Mouse (Mus musculus) spleen, embryonic (tissue): ENCODE results near the gene Pld1.

Experiments used
- CTCF ChIA-PET: fragments of 350-600 bp; sonication (Branson Sonifier 250); formaldehyde crosslinking; loops from one replicate; lab custom pipeline; 2022; lab: Charles Lee

Gene Pld1

GRCm38 (mm10) chr3:27938381-27939323 lies at the start of gene Pld1:
Pld1 (plus strand) TSS chr3:27938695.
- CTCF ChIA-PET: no interaction called here

- CTCF ChIA-PET: no interaction called here
Observed at GRCm38 (mm10) chr3:27896318-27896892, 42.1 kb upstream of the Pld1 start, which contains the start of gene Tmem212. Tmem212 (minus strand) TSS chr3:27896368.

- CTCF ChIA-PET: no interaction called here
Observed at GRCm38 (mm10) chr3:27898178-27898577, 40.3 kb upstream of the Pld1 start.

- CTCF ChIA-PET: no interaction called here
Observed at GRCm38 (mm10) chr3:27899012-27899726, 39.3 kb upstream of the Pld1 start.

- CTCF ChIA-PET: no interaction called here
Observed at GRCm38 (mm10) chr3:27901846-27902245, 36.6 kb upstream of the Pld1 start.

- CTCF ChIA-PET: no interaction called here
Observed at GRCm38 (mm10) chr3:27904659-27905330, 33.7 kb upstream of the Pld1 start.

GRCm38 (mm10) chr3:27906647-27907209 lies 31.8 kb upstream of the Pld1 start:
- CTCF ChIA-PET: no interaction called here

- CTCF ChIA-PET: no interaction called here
Observed at GRCm38 (mm10) chr3:27907301-27907700, 31.2 kb upstream of the Pld1 start.

- CTCF ChIA-PET: interaction anchor here (0.7 kb wide), 1 partner anchor 1228 kb away, joined by 11 read pairs; no protein-coding TSS in a partner anchor
Observed at GRCm38 (mm10) chr3:27908316-27908715, 30.2 kb upstream of the Pld1 start.

- CTCF ChIA-PET: interaction anchor here (0.7 kb wide), 1 partner anchor 1229 kb away, joined by 11 read pairs; no protein-coding TSS in a partner anchor
Observed at GRCm38 (mm10) chr3:27909016-27909415, 29.5 kb upstream of the Pld1 start.

- CTCF ChIA-PET: no interaction called here
Observed at GRCm38 (mm10) chr3:27918656-27919436, 19.6 kb upstream of the Pld1 start.

- CTCF ChIA-PET: no interaction called here
Observed at GRCm38 (mm10) chr3:27921268-27922020, 17.1 kb upstream of the Pld1 start.

GRCm38 (mm10) chr3:27924037-27924436 lies 14.5 kb upstream of the Pld1 start:
- CTCF ChIA-PET: no interaction called here

GRCm38 (mm10) chr3:27929219-27929618 lies 9.3 kb upstream of the Pld1 start:
- CTCF ChIA-PET: no interaction called here

GRCm38 (mm10) chr3:27932391-27932790 lies 6.1 kb upstream of the Pld1 start:
- CTCF ChIA-PET: no interaction called here

- CTCF ChIA-PET: no interaction called here
Observed at GRCm38 (mm10) chr3:27935644-27936043, 2.9 kb upstream of the Pld1 start.

GRCm38 (mm10) chr3:27936731-27937130 lies 1.8 kb upstream of the Pld1 start:
- CTCF ChIA-PET: no interaction called here

- CTCF ChIA-PET: no interaction called here
Observed at GRCm38 (mm10) chr3:27937144-27938110, 1.1 kb upstream of the Pld1 start.
